Mouse (Mus musculus) erythroblast, embryonic 14.5 days (primary cell): ENCODE measurements around the gene Fkbp10.

Experiments used
- GATA1 ChIP-seq: IDR thresholded peaks from 2 replicates; pipeline ENCODE4 v1.6.1; 2012; ENCODE audit warnings: low read length, inconsistent platforms, mixed read lengths
- TAL1 ChIP-seq: IDR thresholded peaks from 3 replicates; pipeline ENCODE4 v1.6.1; 2012; ENCODE audit warnings: low read length, inconsistent platforms, mixed read lengths

DNA sequence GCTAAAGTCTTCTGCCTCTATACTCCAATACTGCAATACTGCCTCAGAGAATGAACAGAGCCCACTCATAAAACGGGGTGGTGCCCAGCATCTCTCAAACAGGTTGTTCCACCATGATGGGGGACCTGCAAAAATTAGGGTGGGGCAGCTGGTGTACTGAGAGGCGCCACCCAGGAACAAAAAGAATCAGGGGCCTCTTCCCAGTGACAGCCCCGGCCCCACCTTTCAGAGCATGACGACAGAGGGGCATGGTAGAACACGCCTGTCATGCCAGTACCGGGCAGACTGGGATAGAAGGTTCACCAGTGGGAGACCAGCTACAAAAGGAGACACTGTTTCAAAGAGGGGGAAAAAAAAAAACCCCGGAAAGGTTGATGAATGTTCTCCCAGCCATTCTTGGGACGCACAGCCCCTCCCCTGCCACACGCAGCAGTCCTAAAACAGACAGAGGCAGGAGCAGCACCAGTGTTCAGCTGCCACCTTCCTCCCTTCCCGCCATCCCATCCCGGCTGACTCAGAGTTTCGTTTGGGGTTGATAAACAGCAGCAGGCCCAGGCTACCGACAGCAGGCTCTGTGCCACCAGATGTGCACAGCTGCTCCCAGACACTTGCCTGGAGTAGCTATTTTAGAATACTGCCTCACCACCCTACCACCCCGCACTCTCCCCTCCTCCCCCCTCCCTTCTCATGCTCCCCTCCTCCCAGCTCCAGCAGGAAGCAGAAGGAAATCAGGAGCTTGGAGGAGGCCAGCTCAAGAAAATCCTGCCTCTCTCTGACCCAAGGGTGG is 27.7 kb upstream of the Fkbp10 start:
- TF ChIP-seq GATA1 (no peak), TAL1 (no peak)
